Mouse (Mus musculus): ENCODE measurements around the gene Higd1c.
"Not testable (repeated sequence)": the region's sequence is repeated elsewhere in the genome, so short reads cannot be mapped to it uniquely, and the experiment has no call there.

Higd1c gene

DNA sequence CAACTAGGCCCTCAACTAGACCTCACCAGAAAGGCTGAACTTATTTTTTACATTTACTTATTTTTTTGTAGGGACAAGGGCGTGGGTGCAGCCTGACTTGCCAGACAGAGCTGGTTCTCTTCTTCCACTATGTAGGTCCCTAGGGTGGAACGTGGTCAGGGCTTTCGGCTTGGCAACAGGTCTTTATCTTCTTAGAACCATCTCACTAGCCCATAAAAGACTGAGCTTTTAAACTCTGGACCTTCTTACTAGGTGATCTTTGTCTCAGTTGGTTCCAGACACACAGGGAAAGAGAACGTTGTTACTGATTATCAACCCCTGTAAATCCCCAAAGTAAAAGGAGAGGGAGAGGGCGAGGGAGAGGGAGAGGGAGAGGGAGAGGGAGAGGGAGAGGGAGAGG, 49.0 kb downstream of the Higd1c start:
- no peak for DNase-seq

DNA sequence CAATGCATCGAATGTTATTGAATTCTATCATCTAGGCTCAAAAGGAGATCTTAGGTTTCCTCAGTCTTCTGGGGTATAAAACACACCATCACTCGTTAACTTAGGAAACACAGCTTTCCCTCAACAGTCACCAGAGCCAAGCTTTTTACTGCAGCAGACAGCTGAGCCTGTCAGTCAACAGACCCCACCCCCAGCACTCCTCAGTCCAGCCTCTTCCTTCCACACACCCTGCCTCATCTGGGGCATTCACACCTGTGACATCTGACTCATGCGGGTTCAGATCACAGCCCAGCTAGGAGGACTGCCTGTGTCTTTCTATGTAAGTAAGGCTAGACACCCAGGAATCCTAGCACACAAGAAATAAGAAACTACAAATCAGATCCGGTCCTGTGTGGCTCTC, 49.7 kb downstream of the Higd1c start:
- no peak for DNase-seq

DNA sequence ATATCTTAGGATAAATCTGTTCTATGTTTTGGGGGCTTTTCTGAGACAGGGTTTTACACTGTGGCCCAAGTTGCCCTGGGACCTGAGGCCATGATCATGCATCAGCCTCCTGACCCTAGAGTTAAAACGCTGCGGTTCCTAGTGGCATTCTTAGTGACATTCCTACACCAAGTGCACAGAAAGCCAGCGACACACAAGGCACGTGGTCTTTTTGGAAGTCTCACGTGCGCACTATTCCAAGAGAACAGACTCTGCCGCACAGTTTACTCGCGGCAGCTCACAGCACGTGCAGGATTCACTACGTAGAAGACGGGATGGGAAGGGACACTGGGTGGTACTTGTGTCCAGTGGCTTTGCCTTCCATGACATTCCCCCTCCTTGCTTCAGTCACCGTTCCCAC, 50.6 kb downstream of the Higd1c start:
- no peak for DNase-seq

DNA sequence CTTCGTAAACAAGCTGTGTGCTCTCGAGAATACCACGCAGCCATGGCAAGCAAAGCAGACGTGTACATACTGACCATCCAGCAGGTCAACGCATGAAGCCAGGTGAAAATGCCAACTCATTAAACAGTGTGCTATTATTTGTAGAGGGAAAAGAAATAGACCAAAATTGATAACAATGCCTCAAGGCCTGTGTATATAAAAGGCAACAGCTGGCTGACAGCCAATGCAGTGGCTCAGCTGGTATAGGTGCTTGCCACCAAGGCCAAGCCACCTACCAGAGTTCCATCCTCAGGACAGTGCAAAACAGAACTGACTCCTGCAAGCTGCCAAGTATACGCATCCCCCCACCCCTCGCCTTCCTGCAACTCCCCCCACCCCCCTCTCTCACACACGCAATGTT, 51.3 kb downstream of the Higd1c start:
- DNase-seq = no peak

DNA sequence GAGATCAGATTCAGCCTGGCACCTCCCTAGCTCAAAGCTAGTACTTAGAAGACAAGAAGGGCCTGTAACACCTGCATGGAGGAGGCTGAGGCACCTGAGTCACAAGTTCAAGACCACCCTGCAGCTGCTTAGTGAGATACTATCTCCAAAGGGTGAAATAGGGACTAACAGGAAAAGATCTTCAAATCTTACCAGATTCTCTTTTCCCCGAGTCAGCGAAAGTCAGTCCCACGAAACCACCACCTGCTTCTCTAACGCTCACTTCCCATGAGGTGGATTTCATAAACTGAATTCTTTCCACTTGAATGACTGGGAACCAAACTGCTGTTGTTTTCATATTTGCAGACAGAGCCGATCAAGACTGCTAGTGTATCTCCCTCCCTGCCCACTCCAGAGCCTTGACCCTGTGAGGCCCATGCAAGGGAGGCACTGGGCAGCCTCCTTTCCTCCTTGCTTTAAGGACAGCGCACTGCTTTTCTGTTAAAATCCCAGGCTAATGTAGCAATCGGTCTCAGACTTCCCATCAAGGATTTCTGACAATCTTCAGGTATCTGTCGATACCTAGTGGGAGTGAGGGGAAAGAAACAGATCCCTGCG, 53.6 kb downstream of the Higd1c start:
- DNase-seq = no peak

DNA sequence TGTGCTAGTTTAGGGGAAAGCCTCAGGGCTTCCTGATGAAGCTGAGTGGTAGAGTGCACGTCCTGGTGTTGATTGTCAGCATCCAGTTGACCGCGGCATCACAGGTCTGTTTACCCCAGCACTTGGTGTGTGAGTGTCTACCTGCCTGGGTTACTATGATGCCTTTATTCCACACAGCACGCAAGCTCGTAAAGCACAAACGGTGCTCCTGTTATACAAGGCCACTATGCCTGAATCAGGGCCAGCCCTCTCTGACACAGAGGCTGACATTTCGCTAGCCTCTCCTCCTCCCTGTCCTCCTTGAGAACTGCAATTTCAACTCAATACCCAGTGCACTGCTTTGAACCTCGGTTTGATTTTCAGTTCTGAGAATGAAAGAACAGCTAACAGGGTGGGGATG, 55.0 kb downstream of the Higd1c start:
- DNase-seq = no peak

DNA sequence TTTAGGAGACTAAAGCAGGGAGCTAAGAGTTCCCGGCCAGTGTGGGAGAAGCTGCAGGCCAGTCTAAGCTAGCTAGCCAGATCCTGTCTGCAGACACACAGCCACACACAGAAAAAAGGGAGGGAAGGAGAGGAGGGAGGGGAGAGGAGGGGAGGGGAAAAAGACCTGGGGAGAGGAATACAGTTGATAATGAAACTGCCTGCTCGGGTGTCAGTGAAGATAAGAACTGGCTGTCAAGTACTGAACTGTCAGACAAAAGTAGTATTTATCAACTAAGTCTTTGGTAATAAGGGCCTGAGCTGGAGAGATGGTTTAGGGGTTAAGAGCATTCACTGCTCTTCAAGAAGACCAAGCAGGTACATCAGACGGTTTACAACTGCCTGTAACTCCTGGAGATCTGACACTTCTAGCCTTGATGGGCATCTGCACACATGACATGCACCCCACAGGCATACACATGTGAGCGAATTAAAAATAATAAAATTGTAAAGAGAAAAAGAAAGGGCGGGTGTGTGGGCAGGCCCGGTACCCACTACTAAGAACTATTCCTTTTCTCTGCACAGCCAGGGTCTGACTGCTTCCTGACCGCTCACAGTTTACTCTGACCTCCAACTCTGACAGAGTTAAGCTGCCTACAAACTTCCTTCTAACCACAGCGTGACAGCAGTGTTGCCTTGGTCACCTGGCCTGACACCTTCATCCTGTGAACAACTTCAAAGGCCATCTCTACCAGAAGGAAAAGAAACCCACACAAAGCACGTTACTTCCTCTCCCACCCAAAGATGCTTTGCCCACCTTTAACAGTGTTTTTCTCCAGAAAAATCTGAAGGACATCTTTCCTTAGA, 55.8 kb downstream of the Higd1c start:
- DNase-seq = no peak

DNA sequence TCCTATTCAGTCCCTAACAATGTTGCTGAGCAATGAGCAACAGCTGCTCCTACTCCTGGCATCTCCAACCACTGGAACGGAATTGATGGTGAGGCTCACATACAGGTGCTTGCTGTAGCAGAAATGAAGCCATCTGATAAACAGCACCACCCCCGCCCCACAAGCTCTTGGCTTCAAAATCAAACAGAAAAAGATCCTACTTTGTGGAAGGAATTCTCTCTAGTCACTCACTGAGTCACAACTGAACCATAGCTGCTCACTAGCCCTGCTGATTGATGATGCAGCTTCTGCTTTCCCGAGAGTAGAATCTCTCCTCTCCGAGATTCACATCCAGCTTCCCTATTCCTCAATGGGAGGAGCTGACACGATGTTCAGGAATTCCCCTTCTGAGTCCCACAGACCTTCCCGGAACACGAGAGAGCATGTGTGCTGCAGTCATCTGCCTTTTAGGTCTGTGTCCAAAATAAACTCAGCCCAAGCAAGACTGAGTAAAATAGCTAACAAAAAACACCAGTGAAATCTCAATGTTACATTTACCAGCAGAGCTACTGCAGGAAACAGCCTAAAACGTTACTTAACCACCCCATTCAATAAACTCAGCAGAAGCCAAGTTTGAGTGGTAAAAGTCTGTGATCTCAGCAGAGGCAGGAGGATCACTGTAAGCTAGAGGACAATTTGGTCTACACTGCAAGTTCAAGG, 56.9 kb downstream of the Higd1c start:
- DNase-seq = no peak

DNA sequence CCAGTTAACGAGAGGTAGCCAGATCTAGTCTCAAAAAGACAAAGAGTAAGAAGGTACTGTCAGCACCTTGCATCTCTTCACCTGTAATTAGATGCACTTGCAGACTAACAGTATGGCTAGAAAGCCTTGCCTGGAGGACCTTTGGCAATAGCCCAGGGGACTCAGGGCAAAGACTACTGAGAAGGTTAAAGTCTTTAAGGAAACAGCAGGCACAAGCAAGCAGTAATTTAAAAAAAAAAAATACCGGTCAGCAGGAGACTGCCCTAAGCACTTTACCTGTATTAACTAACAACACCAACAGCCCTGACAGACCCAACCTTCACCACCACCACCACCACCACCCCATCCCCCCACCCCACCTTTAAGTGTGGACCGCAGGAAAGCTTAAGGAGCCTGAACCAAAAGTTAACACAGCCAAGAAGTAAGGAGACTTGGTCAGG, 57.4 kb downstream of the Higd1c start, which contains the start of gene Gm5475:
Gene Gm5475 (plus strand): TSS at position 390 of the 440 bp plus-strand sequence.
- not testable (repeated sequence) for DNase-seq

DNA sequence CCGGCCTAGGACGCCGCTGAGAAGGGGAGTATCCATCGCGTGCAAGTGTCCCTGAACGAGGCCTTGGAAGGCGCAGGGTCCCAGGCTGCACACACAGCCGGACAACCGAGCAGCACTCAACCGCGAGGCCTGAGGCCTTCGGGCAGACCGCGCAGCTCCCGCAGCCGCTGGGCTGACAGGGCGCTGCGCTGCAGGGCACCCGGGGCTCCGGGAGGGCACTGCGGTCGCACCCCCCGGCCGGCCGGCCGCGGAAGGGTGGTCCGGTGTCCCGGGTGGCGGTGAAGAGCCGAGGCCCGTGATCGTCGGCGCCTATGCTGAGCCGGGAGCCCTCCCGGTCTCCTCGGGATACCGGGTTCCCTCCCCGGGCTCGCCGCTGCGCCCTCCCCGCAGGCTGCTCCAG, 58.1 kb downstream of the Higd1c start:
- peak; percentile 29 for DNase-seq

DNA sequence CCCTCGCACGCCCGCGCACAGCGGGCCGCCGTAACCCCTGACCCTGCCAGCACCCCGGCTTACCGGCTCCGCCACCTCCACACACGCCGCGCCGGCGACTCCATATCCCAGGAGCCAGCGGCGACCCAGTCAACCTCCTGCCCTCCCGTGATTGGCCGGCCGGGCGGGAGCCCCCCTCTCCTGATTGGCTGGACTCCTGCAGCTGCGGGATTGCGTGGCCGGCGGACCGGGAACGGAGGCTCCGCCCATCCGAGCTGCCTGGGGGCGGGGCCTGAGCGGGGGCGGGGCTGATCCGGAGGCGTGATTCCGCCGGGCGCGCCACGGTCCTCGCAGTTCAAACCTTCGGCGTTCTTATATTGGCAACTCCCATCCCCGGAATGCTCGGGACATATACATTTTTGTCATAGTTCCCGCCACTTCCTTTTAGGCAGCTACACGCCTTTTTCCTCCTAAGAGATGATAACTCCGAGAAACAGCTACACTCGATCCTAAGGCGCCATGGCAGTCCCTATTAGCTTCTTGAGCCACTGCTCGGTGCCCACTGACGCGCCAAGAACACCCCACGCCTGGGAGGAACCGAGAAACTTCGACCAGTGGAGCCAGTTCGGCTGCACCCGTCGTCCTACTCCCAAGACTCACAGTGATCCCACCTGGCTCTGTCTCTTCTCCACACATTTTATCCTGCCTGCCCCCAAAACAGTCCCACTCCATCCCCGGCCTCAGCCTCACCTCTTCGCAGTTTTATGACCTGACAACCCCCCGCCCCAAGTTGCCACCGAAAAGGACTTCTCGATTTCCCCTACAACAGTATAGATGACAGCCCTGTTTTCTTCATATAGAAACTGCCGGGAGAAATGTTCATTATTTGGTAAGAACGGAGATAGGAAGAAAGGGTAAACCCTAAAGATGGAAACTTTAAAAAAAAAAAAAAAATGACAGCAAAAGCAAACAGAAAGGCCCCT, 58.8 kb downstream of the Higd1c start:
- peak; percentile 96 for DNase-seq

DNA sequence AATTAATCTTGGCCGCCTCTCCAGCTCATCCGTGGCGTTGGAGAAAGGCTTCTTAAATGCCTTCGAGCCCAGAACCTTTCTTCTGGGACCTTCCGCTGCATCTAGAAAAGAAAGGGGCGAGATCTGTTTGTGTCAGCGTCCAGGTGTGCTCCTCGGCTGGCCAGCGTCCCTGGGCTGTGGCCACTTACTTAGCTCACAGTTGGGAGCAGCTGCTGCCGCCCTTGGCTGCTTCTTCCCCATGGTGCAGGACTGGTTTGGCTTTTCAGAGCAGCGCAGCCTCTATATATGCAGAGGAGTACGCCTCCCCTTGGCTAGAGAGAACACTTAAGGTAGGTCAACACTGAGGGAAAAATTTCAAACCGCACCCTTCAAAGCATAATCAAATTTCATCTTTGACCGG, 59.6 kb downstream of the Higd1c start:
- peak; percentile 59 for DNase-seq

DNA sequence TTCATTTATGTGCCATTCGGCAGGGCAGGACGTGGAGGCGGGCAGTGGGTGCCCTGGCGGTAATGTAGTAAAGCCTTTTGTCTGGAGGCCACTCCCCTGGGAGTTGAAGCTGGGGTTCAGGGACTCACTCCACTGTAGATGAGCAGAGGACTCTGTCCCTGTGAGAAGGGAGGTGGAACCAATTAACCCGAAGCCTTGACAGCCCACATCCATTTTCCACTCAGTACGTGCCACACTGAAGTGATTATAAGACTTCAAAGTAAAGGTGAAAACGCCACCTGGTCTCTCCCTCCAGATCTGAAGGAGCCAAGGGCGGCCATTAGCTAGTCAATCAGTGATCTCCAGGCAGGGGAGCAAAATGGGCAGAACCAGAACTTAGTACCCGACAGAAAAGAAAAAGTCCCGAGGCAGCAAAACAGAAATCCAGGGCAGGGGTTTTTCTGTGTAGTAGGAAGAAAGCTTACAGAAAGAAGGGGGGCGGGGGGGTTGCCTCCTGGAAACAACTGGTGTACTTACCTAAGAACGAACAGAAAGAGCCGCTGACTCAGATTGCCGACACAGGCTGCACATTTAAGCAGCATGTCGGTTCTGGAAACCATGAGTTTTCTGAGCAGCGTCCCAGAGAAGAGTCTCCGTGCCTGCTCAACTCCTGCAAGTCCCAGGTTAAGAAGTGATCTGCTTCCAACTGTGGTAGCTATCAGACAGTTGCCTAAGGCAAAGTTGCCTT, 60.2 kb downstream of the Higd1c start, which contains the start of gene Slc11a2:
Gene Slc11a2 (minus strand): TSS at position 677 of the 727 bp plus-strand sequence.
- DNase-seq = no peak

DNA sequence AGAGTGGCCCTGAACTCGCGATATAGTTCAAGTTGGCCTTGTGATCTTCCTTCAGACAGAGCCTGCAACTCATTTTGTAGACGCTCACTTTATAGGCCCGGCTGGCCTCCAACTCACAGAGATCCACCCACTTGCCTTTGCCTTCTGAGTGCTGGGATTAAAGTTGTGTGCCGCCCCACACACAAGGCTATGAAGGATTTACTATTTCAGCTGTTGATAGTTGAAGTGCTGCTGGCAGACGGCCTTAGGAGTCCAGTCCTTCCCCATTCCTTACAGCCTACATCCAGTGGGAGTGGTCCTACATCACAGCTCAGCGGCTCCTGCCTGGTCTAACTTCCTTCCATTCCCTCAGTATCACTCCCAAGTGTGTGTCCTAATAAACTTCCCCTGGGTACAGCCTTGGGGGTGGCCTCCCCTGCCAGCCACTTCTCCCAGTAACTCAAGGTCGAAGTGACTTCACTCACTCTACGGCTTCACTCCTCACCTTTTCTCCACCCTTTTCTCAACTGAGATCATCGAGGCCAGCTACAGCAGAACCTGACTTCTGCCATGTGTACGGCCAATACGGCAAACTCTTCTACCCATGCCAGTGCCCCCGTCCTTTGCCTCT, 64.1 kb downstream of the Higd1c start:
- no peak for DNase-seq

DNA sequence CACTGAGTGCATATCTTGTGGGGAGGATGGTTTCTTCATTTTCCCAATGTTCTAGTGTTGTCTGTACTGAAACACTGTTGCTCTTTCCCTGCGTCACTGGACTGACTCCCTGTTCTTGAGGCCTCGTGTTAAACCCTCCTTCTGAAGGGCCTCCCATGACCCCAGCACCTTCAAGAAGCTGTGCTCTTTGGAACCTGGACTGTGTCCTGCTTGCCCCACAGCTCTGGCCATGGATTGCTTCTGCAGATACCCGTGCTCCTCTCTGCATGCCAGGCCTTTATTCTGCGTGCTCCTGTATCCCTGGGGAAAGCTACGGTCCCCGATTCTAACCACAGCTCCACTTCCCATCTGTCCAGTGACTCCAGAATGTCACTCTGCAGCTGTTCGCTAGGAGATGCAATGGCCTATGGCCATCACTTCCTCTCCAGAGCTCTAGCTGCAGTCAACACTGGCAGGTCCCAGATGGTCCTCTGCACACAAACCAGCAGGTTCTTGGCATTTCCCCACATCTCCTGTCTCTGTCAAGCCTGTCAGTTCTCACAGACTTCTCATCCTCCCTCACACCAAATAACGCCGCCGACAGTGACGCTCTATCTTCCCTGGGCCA, 65.7 kb downstream of the Higd1c start:
- no peak for DNase-seq

DNA sequence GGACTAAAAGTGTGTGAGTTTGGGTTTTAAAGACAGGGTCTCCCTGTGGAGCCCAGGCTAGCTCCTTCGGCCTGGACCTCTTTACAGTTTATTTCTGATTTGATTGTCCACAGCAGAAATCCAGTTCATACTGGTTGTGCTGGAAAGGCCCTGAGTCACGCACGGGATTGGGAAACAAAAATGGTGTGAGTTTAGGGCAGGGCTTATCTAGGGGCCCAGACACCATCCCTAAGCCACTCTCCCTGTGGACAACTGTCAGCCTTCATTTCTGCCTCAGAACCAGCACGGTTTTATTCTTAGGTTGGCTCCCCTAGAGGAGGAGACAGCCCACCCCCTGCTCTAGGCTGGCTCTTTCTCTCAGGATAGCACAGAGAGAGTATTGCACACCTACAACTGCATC, 68.9 kb downstream of the Higd1c start:
- no peak for DNase-seq
